Mouse (Mus musculus) brain, embryonic 14.5 days (tissue): ENCODE results near the gene Cyth4.

Experiments used
- CTCF ChIP-seq: fragments of 200-500 bp; IDR thresholded peaks from 2 replicates; pipeline ENCODE4 v1.5.1; 2012; ENCODE audit warnings: inconsistent platforms, mild to moderate bottlenecking, moderate library complexity, borderline replicate concordance; ENCODE audit not compliant: insufficient read depth, insufficient read length; ENCODE audit errors: extremely low read depth
- POLR2A ChIP-seq: fragments of 200-500 bp; IDR thresholded peaks from 2 replicates; pipeline ENCODE4 v1.6.1; 2012; ENCODE audit warnings: mild to moderate bottlenecking, inconsistent platforms, borderline replicate concordance; ENCODE audit not compliant: poor library complexity, insufficient read depth, insufficient read length, severe bottlenecking; ENCODE audit errors: extremely low read depth

DNA sequence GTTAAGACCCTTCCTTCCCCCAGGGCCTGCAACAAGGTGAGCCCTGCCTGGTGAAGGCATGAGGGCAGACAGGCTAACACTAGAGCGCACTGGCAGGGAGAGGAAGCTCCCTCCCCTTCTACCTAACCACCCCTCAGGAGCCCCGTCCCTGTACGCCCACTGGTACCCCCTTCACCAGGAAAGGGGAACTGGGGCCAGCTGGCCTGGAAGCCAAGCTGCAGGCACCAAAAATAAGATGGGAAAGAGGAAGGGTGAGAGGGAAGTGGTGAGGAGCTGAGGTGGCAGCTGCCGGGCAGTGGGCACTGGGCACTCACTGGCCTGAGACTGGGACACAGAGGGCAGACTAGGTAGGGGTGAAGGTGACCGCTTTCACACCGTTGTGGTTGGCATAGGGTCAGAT is 2.3 kb downstream of the Cyth4 start:
- no peak for TF ChIP-seq CTCF
- no peak for TF ChIP-seq POLR2A
